Mouse (Mus musculus) cerebellum, adult 2 months (tissue): ENCODE data around the gene Vamp9.

Experiments
- CTCF ChIP-seq: fragments of 200-500 bp; IDR thresholded peaks from 2 replicates; pipeline ENCODE4 v1.5.1; 2011; ENCODE audit warnings: low read depth, mild to moderate bottlenecking, control low read depth, low read length, moderate library complexity, borderline replicate concordance; ENCODE audit not compliant: insufficient read depth
- POLR2A ChIP-seq: fragments of 200-500 bp; IDR thresholded peaks from 2 replicates; pipeline ENCODE4 v1.6.1; 2011; ENCODE audit warnings: low read length, control low read depth, borderline replicate concordance; ENCODE audit not compliant: insufficient read depth

GRCm38 (mm10) chr5:99953883-99954282 lies 47.8 kb downstream of the Vamp9 start:
- no peak for TF ChIP-seq POLR2A
- no peak for TF ChIP-seq CTCF
